Mouse (Mus musculus) cerebral cortex, adult 2 months (tissue): ENCODE results near the gene Tlr11.

Experiments used
- WGBS: fragments of 180-500 bp; shearing (Covaris S2); methylation state at CpG from one replicate; pipeline ENCODE4 v1.1.7; 2018; 5-methylcytosine and 5-hydroxymethylcytosine counted together

Gene Tlr11

DNA sequence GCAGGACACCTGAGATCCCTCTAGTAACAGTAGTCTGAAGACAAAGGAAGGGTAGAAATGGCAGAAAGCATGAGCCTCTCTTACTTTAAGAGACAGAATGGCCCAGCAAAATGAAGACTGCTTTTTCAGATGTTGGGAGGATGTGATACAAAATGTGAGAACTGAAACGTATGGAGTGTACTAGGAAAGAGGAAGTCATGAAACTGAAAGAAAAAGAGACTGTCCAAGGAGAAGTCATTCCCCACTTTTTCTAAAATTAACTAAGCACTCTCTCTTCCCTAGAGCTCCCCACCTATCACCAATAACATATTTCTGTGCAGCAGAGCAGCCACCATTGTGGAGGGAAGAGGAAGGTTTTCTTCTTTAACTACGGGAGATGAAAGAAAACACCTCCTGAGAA is at the start of gene Tlr11:
Gene Tlr11, plus strand, starts transcription at position 322 of the 400 bp plus-strand sequence.
- 65% methylated on average over 2 of the region's 2 CpGs for WGBS

DNA sequence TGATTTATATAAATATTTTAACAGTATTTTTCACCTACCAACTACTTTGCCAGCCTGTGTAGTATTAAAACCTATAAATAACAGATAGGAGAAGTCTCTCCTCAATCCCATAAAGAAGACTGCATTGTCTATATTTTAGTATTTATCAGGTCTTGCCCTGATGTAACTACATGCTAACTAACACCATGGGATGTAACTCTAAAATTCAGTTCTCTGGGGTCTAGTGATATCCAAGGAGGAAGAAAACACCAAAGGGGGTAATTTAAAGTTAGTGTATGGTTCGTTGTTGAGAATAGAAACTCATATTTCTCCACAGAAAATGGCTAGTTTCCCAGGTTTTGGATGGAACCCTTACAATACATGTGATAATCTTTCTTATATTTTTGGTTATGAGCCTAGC is 31.1 kb upstream of the Tlr11 start, which contains the start of gene Olfr734:
Gene Olfr734, minus strand, starts transcription at position 101 of the 400 bp plus-strand sequence.
- WGBS = 62% methylated on average over 1 of the region's 1 CpGs

DNA sequence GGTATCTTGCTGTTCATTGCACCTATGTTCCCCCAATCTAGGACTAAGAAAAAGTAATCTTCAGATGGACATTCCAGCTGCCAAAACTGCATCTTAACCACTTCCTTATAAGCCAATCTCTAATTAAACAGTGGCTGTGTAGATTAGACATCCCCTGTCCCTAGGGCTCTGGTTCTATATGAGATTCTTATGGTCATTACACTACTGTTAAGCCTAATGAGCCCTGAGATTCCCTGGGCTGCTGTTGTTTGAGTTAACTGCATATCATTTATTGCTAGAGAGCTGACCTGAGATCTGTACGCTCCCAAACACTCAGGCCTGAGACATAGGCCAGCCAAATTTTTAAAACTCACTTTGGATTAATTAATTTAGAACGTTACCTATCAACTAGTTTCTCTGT is 8.9 kb upstream of the Tlr11 start, which contains the start of gene Olfr735:
Gene Olfr735, minus strand, starts transcription at position 77 of the 400 bp plus-strand sequence.
- 78% methylated on average over 2 of the region's 2 CpGs for WGBS

DNA sequence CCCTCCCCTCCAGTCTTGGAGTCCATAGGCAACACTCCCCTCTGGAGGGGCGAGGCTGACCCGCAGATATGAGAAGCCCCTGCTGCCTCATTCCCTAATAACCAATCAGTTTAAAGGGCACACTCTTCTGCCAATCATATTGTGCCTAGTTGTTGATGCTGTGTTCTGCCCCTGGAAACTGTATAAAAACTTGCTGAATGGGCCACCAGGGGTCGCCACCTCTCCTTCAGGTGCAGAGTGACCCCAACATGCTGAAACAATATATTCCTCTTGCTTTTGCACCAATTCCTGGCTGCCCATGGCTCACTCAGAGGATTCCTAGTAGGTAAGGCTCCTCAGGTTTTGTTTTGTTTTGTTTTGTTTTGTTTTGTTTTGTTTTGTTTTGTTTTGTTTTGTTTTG is 5.3 kb upstream of the Tlr11 start:
- WGBS = 46% methylated on average over 3 of the region's 3 CpGs

DNA sequence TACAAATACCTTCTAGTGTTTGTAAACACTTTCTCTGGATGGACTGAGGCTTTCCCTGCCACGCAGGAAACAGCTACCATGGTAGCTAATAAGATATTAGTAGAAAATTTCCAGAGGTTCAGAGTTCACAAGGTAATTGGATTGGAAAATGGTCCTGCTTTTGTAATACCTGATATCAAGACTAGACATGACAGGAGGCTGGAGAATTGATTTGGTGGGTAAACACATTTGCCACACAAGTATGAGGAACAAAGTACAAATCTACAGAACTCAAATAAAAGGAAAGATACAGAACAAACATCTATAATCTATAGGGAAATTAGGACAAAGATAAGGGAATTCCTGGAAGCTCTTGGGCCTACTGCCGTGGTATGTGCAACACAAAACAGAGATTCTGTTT is 989 bp upstream of the Tlr11 start:
- WGBS = 80% methylated on average over 2 of the region's 2 CpGs

DNA sequence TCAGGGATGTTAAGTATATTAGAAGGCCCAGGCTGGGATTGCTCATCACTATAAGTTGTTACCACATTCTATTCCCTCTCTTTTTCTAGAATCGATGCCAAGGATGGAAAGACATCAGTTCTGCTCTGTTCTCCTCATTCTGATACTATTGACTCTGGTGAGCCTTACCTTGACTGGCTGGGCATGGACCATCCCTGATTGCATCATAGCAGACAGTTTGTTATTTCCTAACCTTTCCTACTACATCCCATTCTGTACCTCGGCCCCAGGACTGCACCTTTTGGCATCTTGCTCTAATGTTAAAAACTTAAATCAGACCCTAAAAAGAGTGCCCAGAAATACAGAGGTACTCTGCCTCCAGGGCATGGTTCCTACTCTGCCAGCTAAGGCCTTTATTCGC is 2.8 kb downstream of the Tlr11 start:
- 80% methylated on average over 3 of the region's 3 CpGs for WGBS

DNA sequence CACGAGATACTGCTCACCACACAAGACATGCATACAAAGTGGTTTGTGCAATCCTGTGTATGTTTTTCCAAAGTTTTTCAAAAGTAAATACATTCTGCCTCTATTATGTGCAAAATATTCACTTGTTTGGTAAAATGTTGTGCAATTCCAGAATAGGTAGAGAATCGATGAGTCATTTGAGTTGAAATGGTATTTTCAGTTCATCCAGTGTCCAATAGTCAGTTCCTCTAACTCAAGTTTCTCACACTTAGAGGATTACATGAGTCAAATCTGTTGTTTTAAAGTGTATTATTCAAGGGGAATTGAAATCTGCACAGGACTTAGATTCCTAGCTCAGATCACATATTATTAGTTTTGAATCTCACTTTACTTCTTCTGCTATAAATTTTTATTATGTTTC is 5.8 kb downstream of the Tlr11 start:
- WGBS = 82% methylated on average over 2 of the region's 2 CpGs

DNA sequence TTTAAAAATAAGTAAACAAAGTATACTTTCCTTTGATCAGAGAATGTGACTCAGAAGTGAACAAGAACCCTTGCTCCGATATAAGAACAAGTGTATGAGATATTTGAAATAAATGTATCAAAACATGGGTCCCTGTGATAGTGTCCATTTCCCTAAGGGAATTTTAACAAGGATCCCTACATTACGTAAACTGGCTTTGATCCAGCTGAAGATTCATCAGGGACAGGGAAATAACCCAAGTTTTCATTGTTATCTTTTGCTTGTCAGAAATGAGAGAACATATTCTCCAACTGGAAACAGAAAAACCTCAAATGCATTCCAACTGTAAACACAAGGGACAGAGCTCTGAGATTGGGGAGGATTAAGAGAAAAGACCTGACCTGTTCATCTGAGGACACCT is 23.1 kb downstream of the Tlr11 start, which contains the start of gene Olfr736:
Gene Olfr736, plus strand, starts transcription at position 301 of the 400 bp plus-strand sequence.
- WGBS = 83% methylated on average over 2 of the region's 2 CpGs

DNA sequence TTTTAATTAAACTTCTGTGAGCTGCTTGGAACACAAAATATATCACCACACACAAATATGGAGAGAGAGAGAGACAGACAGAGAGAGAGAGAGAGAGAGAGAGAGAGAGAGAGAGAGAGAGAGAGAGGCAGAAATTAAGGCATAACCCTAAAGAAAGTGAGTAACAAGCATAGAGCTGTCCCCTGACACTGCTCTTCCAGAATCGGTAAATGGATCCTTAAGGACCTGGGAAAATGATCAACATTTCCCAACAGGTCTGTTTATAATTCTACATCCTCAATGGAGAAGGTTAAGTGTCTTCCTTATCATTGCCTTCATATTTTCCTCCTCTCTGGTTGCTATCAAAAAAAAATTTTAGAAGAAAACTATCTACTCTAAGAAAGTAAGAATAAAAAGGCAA is 49.6 kb downstream of the Tlr11 start, which contains the start of gene Olfr738:
Gene Olfr738, plus strand, starts transcription at position 301 of the 400 bp plus-strand sequence.
- WGBS = 91% methylated on average over 1 of the region's 1 CpGs
